Mouse (Mus musculus) gastrocnemius, postnatal 10 days (tissue): ENCODE measurements around the gene Gm10447. TPM values are rescaled to one million over a fixed set of nuclear protein-coding genes. Genes with fewer than 3 reads are reported as not detected.

Source experiments
- DNase-seq: peaks from one replicate; pipeline ENCODE4 v3.0.0; 2021; ENCODE audit warnings: mixed read lengths
- total RNA-seq, 2 experiments: library from RNA; stranded (reverse); gene quantifications; 2 replicates each; pipeline ENCODE4 v1.2.3; 2021

Gm10447 gene
- total RNA-seq, 2 experiments from 2014 or later: not detected

DNA sequence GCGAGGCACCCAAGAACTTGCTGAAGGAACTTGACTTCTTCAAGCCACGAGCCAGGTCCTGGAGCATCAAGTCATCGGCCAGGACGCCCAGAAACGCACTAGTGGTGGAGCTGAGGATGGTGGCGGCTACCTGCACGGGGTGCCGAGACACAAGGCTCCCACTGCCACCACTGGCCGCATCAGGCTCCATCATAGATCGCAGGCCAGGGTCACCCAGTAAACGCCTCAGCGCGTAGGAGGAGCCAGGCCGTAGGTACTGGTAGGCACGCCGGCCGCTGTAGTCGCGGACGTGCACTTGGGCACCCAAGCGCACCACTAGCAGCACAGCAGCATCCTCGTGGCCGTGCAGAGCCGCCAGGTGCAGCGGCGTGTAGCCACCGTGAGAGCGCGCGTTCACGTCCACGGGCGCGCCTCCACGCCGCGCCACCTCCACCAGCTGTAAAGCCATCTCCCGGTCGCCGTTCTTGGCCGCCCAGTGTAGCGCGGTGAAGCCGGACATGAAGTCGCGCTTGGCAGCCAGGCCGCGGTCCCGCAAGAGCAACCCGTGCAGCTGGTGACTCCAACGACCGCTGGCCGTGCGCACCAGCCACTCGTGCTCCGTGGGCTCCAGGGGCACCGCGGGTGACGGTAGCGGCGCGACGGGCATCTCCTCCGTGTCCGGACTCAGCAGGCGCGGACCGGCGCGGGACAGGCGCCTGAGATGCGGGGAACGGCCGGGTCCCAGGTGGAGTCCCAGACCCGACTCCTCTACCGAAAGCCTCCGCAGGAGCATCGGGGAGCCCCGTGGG, 21.7 kb upstream of the Gm10447 start:
- DNase-seq: no peak

DNA sequence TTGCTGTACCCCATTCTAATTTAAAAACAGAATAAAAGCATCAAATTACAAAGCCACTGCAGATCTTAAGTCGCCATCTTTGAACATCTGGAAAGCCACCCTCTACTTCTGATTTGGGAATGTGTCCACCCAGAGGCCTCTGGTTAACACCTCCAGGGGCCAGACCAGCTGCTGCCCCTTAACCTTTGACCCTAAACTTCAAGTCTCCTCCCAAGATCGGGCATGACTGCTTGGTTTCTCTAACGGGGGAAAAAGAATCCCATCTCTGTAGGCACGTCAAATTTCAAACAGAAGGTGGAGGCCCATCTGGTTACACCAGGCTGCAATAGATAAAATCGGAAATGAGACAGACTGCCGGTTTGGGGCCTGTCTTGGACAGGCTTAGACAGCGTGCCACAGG, 20.9 kb upstream of the Gm10447 start:
- DNase-seq: no peak

- no peak for DNase-seq
These were observed 18.7 kb upstream of the Gm10447 start for GRCm38 (mm10) chr11:53475620-53476019.

DNA sequence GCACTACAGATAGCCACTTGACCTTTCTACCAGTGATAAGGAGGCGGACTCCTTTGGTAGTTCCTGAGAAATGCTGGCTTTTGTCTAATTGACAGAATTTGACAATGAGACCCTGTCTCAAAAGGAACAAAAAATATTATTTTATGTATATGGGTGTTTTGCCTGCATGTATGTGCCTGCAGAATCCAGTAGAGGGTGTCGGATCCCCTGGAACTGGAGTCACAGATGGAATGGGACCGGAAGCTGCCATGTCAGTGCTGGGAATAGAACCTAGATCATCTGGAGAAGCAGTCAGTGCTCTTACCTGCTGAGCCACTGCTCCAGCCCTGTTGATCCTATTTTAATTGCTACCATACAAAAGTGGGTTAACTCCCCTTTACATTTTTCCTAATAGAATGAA, 15.8 kb upstream of the Gm10447 start:
- no peak for DNase-seq

DNA sequence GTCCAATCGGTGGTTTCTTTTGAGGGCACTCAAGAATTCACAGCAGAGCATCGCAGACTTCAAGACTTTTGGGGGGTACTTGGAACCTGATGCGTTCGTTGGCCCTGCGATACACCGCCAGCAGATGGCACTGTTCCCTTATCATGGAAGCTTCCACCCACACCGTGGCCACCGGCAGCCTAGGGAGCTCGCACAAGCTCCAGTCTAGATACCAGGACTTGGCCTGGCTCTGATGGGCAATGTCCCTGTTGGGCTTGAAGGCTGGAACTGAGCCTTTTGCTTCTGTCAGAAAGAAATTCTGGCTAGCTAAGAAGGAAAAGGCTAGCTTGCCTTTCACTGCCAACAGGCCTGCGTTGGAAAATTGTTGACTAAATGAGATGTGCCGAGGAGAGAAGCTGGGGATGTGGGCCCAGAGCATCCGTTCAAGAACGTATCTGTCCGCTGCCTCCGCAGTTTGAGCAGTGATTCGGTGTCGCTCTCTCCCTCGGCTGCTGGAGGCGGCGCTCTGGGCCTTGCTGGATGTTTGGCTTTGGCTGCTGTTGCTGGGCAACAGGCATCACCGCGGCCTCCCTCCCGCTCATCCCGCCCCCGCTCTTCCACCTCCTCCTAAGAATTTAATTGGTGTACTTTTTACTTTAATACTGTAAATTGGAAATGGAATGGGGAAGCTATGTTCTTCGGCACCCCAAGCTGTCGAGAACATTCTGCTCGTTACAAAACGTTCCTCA, 13.2 kb upstream of the Gm10447 start, which contains the start of gene Gm9837:
Gene Gm9837, minus strand, starts transcription at position 512 of the 728 bp plus-strand sequence.
- peak; percentile 93 for DNase-seq

DNA sequence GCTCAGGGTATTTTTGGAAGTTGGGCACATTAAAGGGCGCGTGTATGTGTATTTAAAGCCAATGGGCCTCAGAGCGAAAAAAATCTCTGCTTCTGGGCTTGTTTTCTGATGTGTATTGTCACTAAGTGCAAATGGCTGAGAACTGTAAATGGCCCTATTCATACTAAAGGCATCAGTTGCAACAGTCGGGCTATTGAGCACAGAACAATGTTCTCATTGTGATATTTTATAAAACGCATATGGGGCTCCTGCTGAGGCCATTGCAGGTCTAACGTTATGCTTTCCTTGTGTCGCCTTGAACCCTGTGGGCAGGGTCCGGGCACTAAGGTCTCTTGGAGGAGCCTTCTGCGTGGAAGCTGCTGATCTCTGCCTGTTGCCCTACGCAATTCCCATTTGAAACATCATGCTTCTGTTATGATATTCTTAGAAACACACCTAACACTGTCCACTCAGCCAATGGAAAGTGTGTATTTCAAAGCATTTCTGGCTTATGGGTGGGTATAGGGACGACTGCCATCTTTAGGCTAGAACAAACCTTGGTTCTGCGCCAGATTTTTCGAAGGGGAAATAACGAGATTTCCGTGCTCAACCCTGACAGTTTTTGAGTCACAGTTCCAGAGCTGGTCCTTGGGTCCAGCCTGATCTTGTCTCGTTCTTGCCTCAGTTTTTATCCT, 12.5 kb upstream of the Gm10447 start:
- DNase-seq: peak; percentile 49

DNA sequence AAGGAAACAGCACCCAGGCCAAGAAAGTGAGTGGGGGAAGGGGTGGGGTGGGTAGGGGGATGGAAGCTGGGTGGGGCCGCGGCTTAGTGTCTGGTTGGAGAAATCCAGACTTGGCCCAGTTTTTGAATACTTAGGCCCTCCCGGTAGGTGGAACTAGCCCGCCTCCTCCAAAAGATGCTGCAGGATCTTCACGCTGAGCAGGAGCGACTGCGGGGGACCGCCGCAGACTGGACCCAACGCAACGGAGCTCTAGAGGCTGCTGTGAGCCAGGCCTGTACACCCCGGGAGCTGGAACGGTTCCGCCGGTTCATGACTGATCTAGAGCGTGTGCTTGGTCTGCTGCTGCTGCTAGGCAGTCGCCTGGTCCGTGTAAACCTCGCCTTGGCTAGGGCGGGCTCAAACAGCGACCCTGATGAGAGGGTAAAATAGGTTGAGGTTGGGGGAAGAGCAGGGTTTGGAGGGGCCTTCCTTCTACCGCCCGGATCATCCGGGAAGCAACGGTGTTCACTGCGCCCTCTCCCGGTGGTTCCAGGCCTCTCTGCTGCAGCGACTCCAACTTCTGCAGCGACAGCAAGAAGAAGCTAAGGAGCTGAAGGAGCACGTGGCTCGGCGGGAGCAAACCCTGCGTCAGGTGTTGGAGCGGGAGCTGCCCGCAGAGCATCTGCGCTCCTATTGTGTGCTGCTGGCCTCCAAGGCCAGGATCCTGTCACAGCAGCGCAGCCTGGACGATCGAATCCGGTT, 9.5 kb upstream of the Gm10447 start:
- DNase-seq: peak; percentile 85

GRCm38 (mm10) chr11:53463551-53464424, 6.9 kb upstream of the Gm10447 start:
- peak; percentile 39 for DNase-seq

GRCm38 (mm10) chr11:53461727-53462126, 4.8 kb upstream of the Gm10447 start:
- no peak for DNase-seq

DNA sequence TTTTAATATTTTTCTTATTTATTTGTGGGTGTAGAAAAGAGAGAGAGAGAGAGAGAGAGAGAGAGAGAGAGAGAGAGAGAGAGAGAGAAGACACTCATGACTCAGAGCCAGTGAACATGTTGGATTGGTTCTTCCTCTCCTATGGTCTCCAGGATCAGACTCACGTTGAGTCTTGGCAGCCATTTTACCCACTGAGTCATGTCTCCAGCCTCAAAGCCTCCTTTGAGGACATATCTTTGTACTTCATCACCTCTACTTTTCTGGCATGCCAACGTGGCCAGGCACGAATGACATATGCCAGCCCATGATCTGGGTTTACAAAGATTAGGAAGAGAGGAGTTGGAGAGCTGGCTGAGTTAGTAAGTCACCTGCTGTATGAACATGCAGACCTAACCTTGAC, 3.3 kb upstream of the Gm10447 start:
- DNase-seq: no peak

DNA sequence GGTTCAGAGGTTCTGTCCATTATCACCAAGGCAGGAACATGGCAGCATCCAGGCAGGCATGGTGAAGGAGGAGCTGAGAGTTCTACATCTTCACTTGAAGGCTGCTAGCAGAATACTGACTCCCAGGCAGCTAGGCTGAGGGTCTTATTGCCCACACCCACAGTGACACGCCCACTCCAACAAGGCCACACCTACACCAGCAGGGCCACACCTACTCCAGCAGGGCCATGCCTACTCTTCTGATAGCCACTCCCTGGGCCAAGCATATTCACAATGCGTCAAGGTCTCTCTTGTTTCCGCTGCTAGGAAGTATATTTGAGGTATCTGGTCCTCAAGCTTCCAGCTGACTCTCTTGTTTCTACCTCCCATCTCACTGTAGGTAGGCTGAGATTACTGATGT, 2.1 kb upstream of the Gm10447 start:
- DNase-seq: no peak

DNA sequence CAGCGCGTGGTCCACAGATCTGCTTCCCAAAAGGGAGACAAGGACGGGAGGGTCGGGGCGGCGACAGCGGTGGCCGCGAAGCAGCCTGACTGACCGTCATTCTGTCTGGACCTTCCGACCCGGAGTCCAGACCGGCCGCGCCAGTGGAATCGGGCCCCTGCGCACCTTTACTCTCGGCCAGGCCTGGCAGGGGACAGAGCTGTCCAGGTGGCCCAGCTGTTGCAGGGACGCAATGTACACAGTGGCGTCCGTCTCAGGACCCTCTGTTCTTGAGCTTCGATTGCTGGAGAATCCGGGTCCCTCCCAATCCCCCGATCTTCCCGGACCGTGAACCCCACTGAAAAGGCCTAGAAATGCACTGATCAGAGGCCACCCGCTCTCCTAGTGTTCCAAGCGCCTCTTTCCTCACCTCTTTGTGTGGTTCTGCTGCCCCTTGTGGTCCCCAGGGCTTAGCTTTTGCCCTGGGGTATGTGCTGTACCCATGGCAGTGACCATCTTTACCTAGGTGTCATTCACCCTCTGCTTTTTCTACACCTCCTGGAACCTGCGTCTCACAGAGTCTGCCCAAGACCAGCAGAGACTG, 553 bp upstream of the Gm10447 start:
- DNase-seq: no peak

- DNase-seq: no peak
These were observed 3.9 kb downstream of the Gm10447 start for GRCm38 (mm10) chr11:53453031-53453430.

- no peak for DNase-seq
These were observed 4.5 kb downstream of the Gm10447 start for GRCm38 (mm10) chr11:53452396-53452795.

- no peak for DNase-seq
These were observed 5.5 kb downstream of the Gm10447 start for GRCm38 (mm10) chr11:53451361-53451760.

GRCm38 (mm10) chr11:53450070-53450705, 6.7 kb downstream of the Gm10447 start:
- no peak for DNase-seq

DNA sequence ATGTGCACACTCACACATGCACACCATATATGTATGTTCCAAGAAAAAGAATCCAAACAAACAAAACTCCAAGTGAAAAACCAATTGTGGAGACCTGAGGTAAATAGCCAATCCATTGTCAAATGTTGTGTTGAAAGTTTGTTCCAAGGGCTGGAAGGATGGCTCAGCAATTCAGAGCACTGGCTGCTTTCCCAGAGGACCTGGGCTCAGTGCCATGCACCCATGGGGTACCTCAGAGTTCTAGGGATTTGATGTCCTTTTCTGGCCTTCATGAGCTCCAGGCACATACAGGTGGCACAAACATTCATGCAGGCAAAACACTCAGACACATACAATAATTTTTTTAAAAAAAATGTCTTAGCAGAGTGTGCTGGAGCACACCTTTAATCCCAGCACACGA, 8.4 kb downstream of the Gm10447 start:
- DNase-seq: peak; percentile 47

GRCm38 (mm10) chr11:53447996-53448395, 8.9 kb downstream of the Gm10447 start:
- no peak for DNase-seq

DNA sequence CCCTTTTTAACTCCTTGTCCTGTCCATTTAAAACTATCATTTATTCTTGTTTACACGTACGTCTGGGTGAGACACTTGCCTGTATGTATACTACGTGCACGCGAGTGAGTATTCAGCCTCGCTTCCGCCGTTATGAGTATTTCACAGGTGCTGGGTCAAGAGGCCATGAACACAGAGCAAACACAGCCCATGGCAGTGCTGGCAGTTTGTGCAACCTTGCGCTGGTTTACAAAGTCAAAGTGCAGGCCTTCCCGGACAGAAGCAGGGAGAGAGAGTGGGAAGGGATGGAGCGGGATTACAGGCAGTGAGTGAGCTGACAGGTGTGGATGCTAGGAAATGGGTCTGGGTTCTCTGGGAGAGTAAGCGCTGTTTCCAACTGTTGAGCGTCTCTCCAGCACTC, 10.7 kb downstream of the Gm10447 start:
- DNase-seq: no peak

- DNase-seq: no peak
These were observed 11.3 kb downstream of the Gm10447 start for GRCm38 (mm10) chr11:53445562-53445961.
